Mouse (Mus musculus): ENCODE measurements at regions not wholly inside any gene's neighbourhood (a gene's known extent, or its start where the extent isn't known, plus 50 kb on each side); places are given as distances from the start of the nearest gene placed in this dataset.

DNA sequence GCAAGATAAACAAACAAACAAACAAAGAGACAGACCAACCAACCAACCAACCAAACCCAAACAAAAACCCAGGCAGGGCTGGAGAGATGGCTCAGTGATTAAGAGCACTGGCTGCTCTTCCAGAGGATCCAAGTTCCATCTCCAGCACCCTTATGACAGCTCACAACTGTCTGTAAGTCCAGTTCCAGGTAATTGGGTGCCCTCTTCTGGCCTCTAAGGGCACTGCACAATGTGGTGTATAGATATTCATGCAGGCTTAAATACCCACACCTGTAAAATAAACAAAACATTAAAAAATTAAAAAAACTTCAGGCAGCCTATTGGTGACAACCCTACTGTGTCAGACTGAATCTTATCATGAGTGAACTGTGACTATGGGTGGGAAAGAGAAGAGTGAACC, 222.4 kb upstream of the Eif4g2 start:
- peak; percentile 49 for TF ChIP-seq CTCF (IDR thresholded peaks at IDR 0.05; ENCODE audit: low read depth)
- TF ChIP-seq EP300 (IDR thresholded peaks at IDR 0.05; ENCODE audit: low read depth) = no peak

Data from liver, embryonic 14.5 days (tissue).